Mouse (Mus musculus) olfactory bulb, adult 2 months (tissue): Measurements from ENCODE around the gene Slc16a9. TPM values are rescaled to one million over a fixed set of nuclear protein-coding genes. Genes with fewer than 3 reads are reported as not detected.

Experiments
- H3K27ac ChIP-seq: fragments of 200-500 bp; 2 replicates; pipeline ENCODE4 v1.5.1; 2012; ENCODE audit warnings: low read depth, low read length; ENCODE audit not compliant: insufficient read depth
- H3K4me1 ChIP-seq: fragments of 200-500 bp; 2 replicates; pipeline ENCODE4 v1.6.1; 2012; ENCODE audit warnings: low read length; ENCODE audit not compliant: control insufficient read depth, insufficient read depth
- H3K4me3 ChIP-seq: fragments of 200-500 bp; 2 replicates; pipeline ENCODE4 v1.5.1; 2012; ENCODE audit warnings: mild to moderate bottlenecking, low read depth, low read length, moderate library complexity; ENCODE audit not compliant: insufficient read depth
- CTCF ChIP-seq: fragments of 200-500 bp; IDR thresholded peaks from 2 replicates; pipeline ENCODE4 v1.5.1; 2012; ENCODE audit warnings: low read depth, mild to moderate bottlenecking, low read length, moderate library complexity; ENCODE audit not compliant: insufficient read depth
- POLR2A ChIP-seq: fragments of 200-500 bp; IDR thresholded peaks from 2 replicates; pipeline ENCODE4 v1.6.1; 2012; ENCODE audit warnings: mild to moderate bottlenecking, low read depth, low read length, moderate library complexity; ENCODE audit not compliant: insufficient read depth
- WGBS: fragments of 180-500 bp; shearing (Covaris S2); methylation state at CpG from one replicate; pipeline ENCODE4 v1.1.7; 2018; 5-methylcytosine and 5-hydroxymethylcytosine counted together
- polyA plus RNA-seq: library from polyadenylated mRNA; stranded (reverse); fragments of >200 nt; gene quantifications from 2 replicates; pipeline ENCODE4 v1.2.4, GENCODE M21; 2012; ENCODE audit warnings: low replicate concordance; ENCODE audit not compliant: missing spikeins, insufficient read depth, insufficient read length

Slc16a9 gene
- polyA plus RNA-seq, 1 experiment, result not detected

GRCm38 (mm10) chr10:70242751-70243444 is 2.0 kb upstream of the Slc16a9 start:
- WGBS, result 77% methylated on average over 8 of the region's 8 CpGs
- H3K4me3 ChIP-seq, result no peak overlapping the region
- TF ChIP-seq POLR2A, result no peak
- TF ChIP-seq CTCF, result no peak
- peaks cover 14% of the 10 kb centered on the region; the same call in 1 of the 2 replicates for H3K4me1 ChIP-seq
- no peak overlapping the region for H3K27ac ChIP-seq

DNA sequence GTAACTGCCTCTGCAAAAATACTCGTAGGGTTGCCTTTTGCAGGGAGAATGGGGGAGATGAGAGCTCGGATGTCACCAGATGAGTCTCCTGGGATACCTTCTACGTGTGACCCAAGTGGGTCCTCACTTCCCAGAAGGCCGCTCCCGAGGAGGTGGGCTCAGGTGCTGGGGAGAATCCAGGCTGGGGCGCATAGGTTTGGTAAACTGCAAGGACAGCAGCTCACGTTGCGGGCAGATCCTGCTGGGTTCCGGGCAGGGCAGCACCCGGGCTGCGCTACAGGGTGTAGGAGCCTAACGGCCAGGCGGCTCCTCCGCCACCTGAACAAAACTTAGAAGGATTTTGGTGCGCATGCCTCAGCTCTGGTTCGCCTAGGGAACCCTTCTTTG is 652 bp downstream of the Slc16a9 start:
- TF ChIP-seq POLR2A (no peak), CTCF (no peak)
- Histone ChIP-seq H3K4me1 (peaks cover 14% of the 10 kb centered on the region; the same call in 1 of the 2 replicates), H3K4me3 (peak overlapping the region; percentile 49), H3K27ac (no peak overlapping the region)
- WGBS, result 3% methylated on average over 16 of the region's 16 CpGs

DNA sequence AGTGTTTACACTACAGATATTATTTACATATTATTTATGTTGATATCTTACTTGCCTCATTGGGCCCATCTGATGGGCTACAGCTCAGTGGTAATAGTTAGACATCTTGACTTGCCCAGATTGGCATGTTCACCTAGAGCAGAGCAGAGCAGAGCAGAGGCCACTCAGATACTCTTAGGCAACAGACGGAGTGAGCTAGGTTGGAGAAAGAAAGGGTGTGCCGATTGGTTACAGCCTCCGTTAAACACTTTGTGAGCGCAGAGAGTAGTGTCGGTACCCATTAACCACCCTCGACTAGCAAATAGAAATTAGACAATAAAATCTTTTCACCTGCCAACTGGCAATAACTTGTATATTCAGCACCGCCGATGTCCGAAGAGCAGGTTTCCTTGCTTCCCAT is 1.2 kb downstream of the Slc16a9 start:
- Histone ChIP-seq H3K4me1 (peaks cover 14% of the 10 kb centered on the region; the same call in 1 of the 2 replicates), H3K4me3 (no peak overlapping the region), H3K27ac (no peak overlapping the region)
- WGBS, result 44% methylated on average over 9 of the region's 9 CpGs
- TF ChIP-seq POLR2A (no peak), CTCF (no peak)

DNA sequence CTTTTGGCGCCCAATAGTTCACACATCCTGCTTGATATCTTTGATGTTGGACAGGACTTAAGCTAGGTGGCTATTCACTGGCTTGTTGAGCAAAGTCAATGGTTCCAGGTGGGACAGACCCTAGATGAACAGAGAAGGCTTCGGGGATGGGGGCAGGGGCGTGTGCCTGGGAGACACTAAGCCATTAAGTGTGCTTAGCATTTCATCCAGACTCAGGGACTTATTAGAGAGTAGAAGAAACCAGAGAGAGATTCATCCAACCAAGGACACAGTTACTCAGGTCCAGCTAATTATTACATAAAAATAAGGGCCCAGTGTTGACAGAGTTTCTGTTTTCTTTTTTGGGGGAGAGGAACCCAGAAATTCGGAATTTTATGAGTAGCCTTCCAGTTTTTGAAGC is 5.5 kb downstream of the Slc16a9 start:
- 88% methylated on average over 4 of the region's 4 CpGs for WGBS
- H3K27ac ChIP-seq, result no peak overlapping the region
- peaks cover 4% of the 10 kb centered on the region; the same call in 1 of the 2 replicates for H3K4me1 ChIP-seq
- no peak for TF ChIP-seq POLR2A
- no peak overlapping the region for H3K4me3 ChIP-seq

GRCm38 (mm10) chr10:70250766-70251165 is 5.9 kb downstream of the Slc16a9 start:
- no peak for TF ChIP-seq CTCF
- no peak for TF ChIP-seq POLR2A
- Histone ChIP-seq H3K4me3 (no peak overlapping the region), H3K4me1 (peaks cover under 1% of the 10 kb centered on the region; the same call in 1 of the 2 replicates), H3K27ac (no peak overlapping the region)
- WGBS, result 89% methylated on average over 6 of the region's 6 CpGs

- no peaks in the 10 kb centered on the region for H3K4me1 ChIP-seq
- no peak for TF ChIP-seq CTCF
- TF ChIP-seq POLR2A, result no peak
- H3K4me3 ChIP-seq, result no peak overlapping the region
- no peak overlapping the region for H3K27ac ChIP-seq
- WGBS, result 58% methylated on average over 4 of the region's 4 CpGs
These were observed 9.8 kb downstream of the Slc16a9 start for GRCm38 (mm10) chr10:70254666-70255065.

- Histone ChIP-seq H3K4me3 (no peak overlapping the region), H3K4me1 (no peaks in the 10 kb centered on the region), H3K27ac (no peak overlapping the region)
- no peak for TF ChIP-seq CTCF
- no peak for TF ChIP-seq POLR2A
- 90% methylated on average over 15 of the region's 15 CpGs for WGBS
These were observed 10.8 kb downstream of the Slc16a9 start for GRCm38 (mm10) chr10:70255601-70256210.

GRCm38 (mm10) chr10:70257029-70257428 is 12.1 kb downstream of the Slc16a9 start:
- no peak for TF ChIP-seq POLR2A
- 71% methylated on average over 4 of the region's 4 CpGs for WGBS
- no peak overlapping the region for H3K4me3 ChIP-seq

DNA sequence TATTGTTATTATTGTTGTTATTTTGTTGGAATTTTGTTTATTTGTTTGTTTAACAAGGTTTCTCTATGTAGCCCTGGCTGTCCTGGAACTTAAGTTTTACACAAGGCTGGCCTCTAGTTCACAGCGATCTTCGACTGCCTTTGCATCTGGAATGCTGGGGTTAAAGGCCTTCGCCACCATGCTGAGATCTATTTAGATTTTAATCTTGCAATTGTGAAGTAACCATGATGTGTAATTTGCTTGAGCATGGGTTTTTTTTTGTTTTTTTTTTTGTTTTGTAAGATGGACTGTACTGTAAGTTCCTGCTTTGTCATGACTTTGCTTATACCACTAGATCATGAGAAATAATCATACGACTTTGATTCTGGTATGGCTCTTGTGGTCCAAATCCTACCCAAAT is 16.0 kb downstream of the Slc16a9 start:
- Histone ChIP-seq H3K4me3 (no peak overlapping the region), H3K27ac (no peak overlapping the region), H3K4me1 (no peaks in the 10 kb centered on the region)
- 84% methylated on average over 4 of the region's 4 CpGs for WGBS
- TF ChIP-seq POLR2A, result no peak
- TF ChIP-seq CTCF, result no peak

More at GRCm38 (mm10) chr10:70257029-70257428, 12.1 kb downstream of the Slc16a9 start:
- Histone ChIP-seq H3K4me1 (no peaks in the 10 kb centered on the region), H3K27ac (no peak overlapping the region)
